Comparison of ENCODE assay signal across 8 mouse cellular contexts in the genomic region with DNA sequence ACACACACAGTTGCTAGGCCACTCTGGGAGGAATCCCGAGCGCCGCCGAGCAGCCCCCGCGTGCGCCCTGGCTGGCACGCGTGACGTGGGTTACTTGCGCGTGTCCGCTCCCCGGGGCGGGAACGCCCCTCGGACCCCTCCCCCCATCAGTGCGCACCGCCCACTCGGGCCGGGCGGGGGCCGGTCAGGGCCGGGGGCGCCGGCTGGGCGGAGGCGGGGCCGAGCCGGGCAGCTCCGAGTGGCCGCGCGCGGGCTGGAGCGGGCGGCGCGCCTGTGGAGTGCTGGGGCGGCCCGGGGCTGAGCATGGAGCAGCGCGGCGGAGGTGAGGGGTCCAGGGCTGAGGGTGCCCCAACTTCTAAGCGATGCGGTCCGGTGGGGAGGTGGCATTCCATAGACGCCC. TPM values are rescaled to one million over a fixed set of nuclear protein-coding genes. Genes with fewer than 3 reads are reported as not detected.
DNase-seq lines count a peak whose midpoint lies in the region; ATAC-seq lines count a peak whose summit lies in the region.

No protein-coding gene starts in this region.

- H3K4me1 ChIP-seq in hindbrain, embryonic 14.5 days (replicated peaks; ENCODE audit: control insufficient read depth, insufficient read depth, low read length): peaks cover 42% of the 10 kb centered on the region

- DNase-seq in NIH3T3 (ENCODE audit: low read depth): peak; percentile 96
- peak; percentile 84 for DNase-seq in cerebellum, adult 9-10 months
- DNase-seq in frontal cortex, postnatal 36 days (ENCODE audit: low spot score in 2 of 2): peak; percentile 72 to 81
- peak; percentile 83 for DNase-seq in hindbrain, embryonic 14.5 days (ENCODE audit: low spot score)
- peak; percentile 70 to 80 for DNase-seq in left cerebral cortex, adult 18-20 months (ENCODE audit: low spot score in 2 of 2)
- DNase-seq in lung, postnatal 4 days: peak; percentile 94 to 97
- DNase-seq in right cerebral cortex, postnatal 10 days (ENCODE audit: low spot score in 2 of 2): peak; percentile 88

- no peaks in the 10 kb centered on the region for H3K27me3 ChIP-seq in hindbrain, embryonic 14.5 days (ENCODE audit: control insufficient read depth, insufficient read depth, low read length)

- peak overlapping the region; percentile 52 for H3K4me3 ChIP-seq in hindbrain, embryonic 14.5 days (replicated peaks; ENCODE audit: low read length)

- no peaks in the 10 kb centered on the region; the same call in 1 of the 2 replicates for H3K36me3 ChIP-seq in hindbrain, embryonic 14.5 days (replicated peaks; ENCODE audit: control insufficient read depth, insufficient read depth)

- WGBS in hindbrain, embryonic 14.5 days: under 1% methylated on average over 46 of the region's 48 CpGs

- H3K9me3 ChIP-seq in hindbrain, embryonic 14.5 days (ENCODE audit: control insufficient read depth, low read length): no peaks in the 10 kb centered on the region

- H3K27ac ChIP-seq in hindbrain, embryonic 14.5 days: peak overlapping the region; percentile 95

- peak overlapping the region; percentile 66 for H3K9ac ChIP-seq in hindbrain, embryonic 14.5 days

- ATAC-seq in hindbrain, embryonic 14.5 days (ENCODE audit: low FRiP score): peak; percentile 67
- ATAC-seq in monocyte, adult 5-6 weeks (replicated peaks; ENCODE audit: insufficient number of reproducible peaks, low FRiP score, low TSS enrichment, poor library complexity, severe bottlenecking): no peak

- peak overlapping the region; percentile 74 for H3K4me2 ChIP-seq in hindbrain, embryonic 14.5 days (replicated peaks)

RNA-seq across cellular contexts. Expression of a gene that starts 3.7 kb away (rescaled TPM):
- 18.8 and 20.1 TPM in 2 replicates for polyA plus RNA-seq in hindbrain, embryonic 14.5 days (2014; fragmentation: Nextera tagmentation; extraction: Ambion mirVana)
- total RNA-seq in left cerebral cortex, adult 18-20 months (2021): 10 to 100 TPM; 39.9 to 43.2 TPM
- total RNA-seq in monocyte, adult 5-6 weeks (2017): 1.5 TPM in 1 of 3 replicates, not detected in the others

RNA-seq across cellular contexts. Expression of a gene that starts 11.7 kb away (rescaled TPM):
- 75.8 and 85.4 TPM in 2 replicates for polyA plus RNA-seq in hindbrain, embryonic 14.5 days (2014; fragmentation: Nextera tagmentation; extraction: Ambion mirVana)
- 10 to 100 TPM; 38.9 to 44.2 TPM for total RNA-seq in left cerebral cortex, adult 18-20 months (2021)
- total RNA-seq in monocyte, adult 5-6 weeks (2017): 32.9 to 51.9 TPM (median 38.9 TPM) in 3 replicates

RNA-seq across cellular contexts. Expression of a gene that starts 12.4 kb away (rescaled TPM):
- 7.1 and 9.4 TPM in 2 replicates for polyA plus RNA-seq in hindbrain, embryonic 14.5 days (2014; fragmentation: Nextera tagmentation; extraction: Ambion mirVana)
- total RNA-seq in left cerebral cortex, adult 18-20 months (2021): 10 to 100 TPM; 13.8 to 14.9 TPM
- total RNA-seq in monocyte, adult 5-6 weeks (2017): 6.8 to 11.9 TPM (median 8.7 TPM) in 3 replicates

RNA-seq across cellular contexts. Expression of a gene that starts 27.6 kb away (rescaled TPM):
- 2.5 and 2.9 TPM in 2 replicates for polyA plus RNA-seq in hindbrain, embryonic 14.5 days (2014; fragmentation: Nextera tagmentation; extraction: Ambion mirVana)
- total RNA-seq in left cerebral cortex, adult 18-20 months (2021): 1 to 10 TPM; 4.3 to 5.6 TPM
- not detected in 3 replicates for total RNA-seq in monocyte, adult 5-6 weeks (2017)

RNA-seq across cellular contexts. Expression of a gene that starts 29.0 kb away (rescaled TPM):
- 19.4 and 19.5 TPM in 2 replicates for polyA plus RNA-seq in hindbrain, embryonic 14.5 days (2014; fragmentation: Nextera tagmentation; extraction: Ambion mirVana)
- 10 to 100 TPM; 17.2 to 18.4 TPM for total RNA-seq in left cerebral cortex, adult 18-20 months (2021)
- total RNA-seq in monocyte, adult 5-6 weeks (2017): 0.29 to 0.39 TPM in 2 of 3 replicates, not detected in the other

Comparison
In these comparisons a context has a peak if more than half of its experiments do, and no peak if none do; other contexts are left out.
1. RNA of a gene that starts 3.7 kb away (total RNA-seq): 39.9 to 43.2 TPM in left cerebral cortex, adult 18-20 months; 1.5 TPM in monocyte, adult 5-6 weeks; every median in the first group is over 10 times any median in the second.
2. Peak in every context shown above with its lines, with median percentiles within 50 percentile points of each other: DNase-seq.